Mouse (Mus musculus) brain, embryonic 14.5 days (tissue): ENCODE data around the gene Grhl1.

Experiments used
- CTCF ChIP-seq: fragments of 200-500 bp; IDR thresholded peaks from 2 replicates; pipeline ENCODE4 v1.5.1; 2012; ENCODE audit warnings: inconsistent platforms, mild to moderate bottlenecking, moderate library complexity, borderline replicate concordance; ENCODE audit not compliant: insufficient read depth, insufficient read length; ENCODE audit errors: extremely low read depth
- POLR2A ChIP-seq: fragments of 200-500 bp; IDR thresholded peaks from 2 replicates; pipeline ENCODE4 v1.6.1; 2012; ENCODE audit warnings: mild to moderate bottlenecking, inconsistent platforms, borderline replicate concordance; ENCODE audit not compliant: poor library complexity, insufficient read depth, insufficient read length, severe bottlenecking; ENCODE audit errors: extremely low read depth

DNA sequence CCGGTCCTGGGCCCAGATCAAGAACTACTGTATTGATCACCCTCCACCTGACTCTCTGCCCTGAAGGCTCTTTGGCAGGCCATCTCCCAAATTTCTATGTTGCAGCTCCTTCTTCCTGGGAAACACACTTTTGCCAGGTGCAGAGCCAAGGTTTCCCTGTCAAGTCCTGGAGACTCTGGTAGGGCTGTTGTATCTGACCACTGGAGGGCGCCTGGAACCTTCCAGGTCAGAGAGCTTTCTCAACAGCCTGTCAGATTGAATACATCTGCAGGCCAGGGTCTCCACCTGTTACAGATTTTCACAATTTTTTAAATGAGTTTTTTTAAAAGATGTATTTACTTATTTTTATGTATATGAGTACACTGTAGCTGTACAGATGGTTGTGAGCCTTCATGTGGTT is 31.2 kb downstream of the Grhl1 start:
- TF ChIP-seq CTCF: peak; percentile 82
- no peak for TF ChIP-seq POLR2A
